Mouse (Mus musculus) heart, embryonic 12.5 days (tissue): ENCODE measurements around the gene Lcn12. TPM values are rescaled to one million over a fixed set of nuclear protein-coding genes. Genes with fewer than 3 reads are reported as not detected.

Experiments used
- ATAC-seq: fragments of 200-750 bp; cut with Nextera tagmentation; 2 replicates; pipeline ENCODE4 v1.8.0; 2017; ENCODE audit warnings: moderate TSS enrichment, moderate library complexity; ENCODE audit not compliant: insufficient number of reproducible peaks, low FRiP score
- H3K27ac ChIP-seq: fragments of 300-500 bp; sonication (generic); 2 replicates; pipeline ENCODE4 v1.5.1; 2016; ENCODE audit warnings: mild to moderate bottlenecking, moderate library complexity; ENCODE audit not compliant: poor library complexity, severe bottlenecking
- H3K27me3 ChIP-seq: fragments of 300-500 bp; sonication (generic); replicated peaks from 2 replicates; pipeline ENCODE4 v1.6.1; 2016; ENCODE audit warnings: mild to moderate bottlenecking, moderate library complexity
- H3K36me3 ChIP-seq: fragments of 300-500 bp; sonication (generic); 2 replicates; pipeline ENCODE4 v1.6.1; 2016; ENCODE audit warnings: mild to moderate bottlenecking, moderate library complexity
- H3K4me1 ChIP-seq: fragments of 300-500 bp; sonication (generic); replicated peaks from 2 replicates; pipeline ENCODE4 v1.6.1; 2016; ENCODE audit warnings: mild to moderate bottlenecking
- H3K4me2 ChIP-seq: fragments of 300-500 bp; sonication (generic); 2 replicates; pipeline ENCODE4 v1.6.1; 2016; ENCODE audit warnings: mild to moderate bottlenecking, moderate library complexity
- H3K4me3 ChIP-seq: fragments of 300-500 bp; sonication (generic); 2 replicates; pipeline ENCODE4 v1.5.1; 2016; ENCODE audit warnings: mild to moderate bottlenecking
- H3K9ac ChIP-seq: fragments of 300-500 bp; sonication (generic); 2 replicates; pipeline ENCODE4 v1.6.1; 2016; ENCODE audit warnings: mild to moderate bottlenecking, moderate library complexity
- H3K9me3 ChIP-seq: fragments of 300-500 bp; sonication (generic); replicated peaks from 2 replicates; pipeline ENCODE4 v1.6.1; 2016; ENCODE audit warnings: mild to moderate bottlenecking, moderate library complexity
- WGBS: fragments of 180-500 bp; shearing (Covaris S2); methylation state at CpG from one replicate; pipeline ENCODE4 v1.1.7; 2016; 5-methylcytosine and 5-hydroxymethylcytosine counted together
- polyA plus RNA-seq: library from polyadenylated mRNA; unstranded; fragments of >200 nt; fragmentation: Nextera tagmentation; extraction: Ambion mirVana; gene quantifications from 2 replicates; pipeline ENCODE4 v1.2.1, GENCODE M21; 2016

Gene Lcn12
- polyA plus RNA-seq, 1 experiment from 2014 or later: not detected

DNA sequence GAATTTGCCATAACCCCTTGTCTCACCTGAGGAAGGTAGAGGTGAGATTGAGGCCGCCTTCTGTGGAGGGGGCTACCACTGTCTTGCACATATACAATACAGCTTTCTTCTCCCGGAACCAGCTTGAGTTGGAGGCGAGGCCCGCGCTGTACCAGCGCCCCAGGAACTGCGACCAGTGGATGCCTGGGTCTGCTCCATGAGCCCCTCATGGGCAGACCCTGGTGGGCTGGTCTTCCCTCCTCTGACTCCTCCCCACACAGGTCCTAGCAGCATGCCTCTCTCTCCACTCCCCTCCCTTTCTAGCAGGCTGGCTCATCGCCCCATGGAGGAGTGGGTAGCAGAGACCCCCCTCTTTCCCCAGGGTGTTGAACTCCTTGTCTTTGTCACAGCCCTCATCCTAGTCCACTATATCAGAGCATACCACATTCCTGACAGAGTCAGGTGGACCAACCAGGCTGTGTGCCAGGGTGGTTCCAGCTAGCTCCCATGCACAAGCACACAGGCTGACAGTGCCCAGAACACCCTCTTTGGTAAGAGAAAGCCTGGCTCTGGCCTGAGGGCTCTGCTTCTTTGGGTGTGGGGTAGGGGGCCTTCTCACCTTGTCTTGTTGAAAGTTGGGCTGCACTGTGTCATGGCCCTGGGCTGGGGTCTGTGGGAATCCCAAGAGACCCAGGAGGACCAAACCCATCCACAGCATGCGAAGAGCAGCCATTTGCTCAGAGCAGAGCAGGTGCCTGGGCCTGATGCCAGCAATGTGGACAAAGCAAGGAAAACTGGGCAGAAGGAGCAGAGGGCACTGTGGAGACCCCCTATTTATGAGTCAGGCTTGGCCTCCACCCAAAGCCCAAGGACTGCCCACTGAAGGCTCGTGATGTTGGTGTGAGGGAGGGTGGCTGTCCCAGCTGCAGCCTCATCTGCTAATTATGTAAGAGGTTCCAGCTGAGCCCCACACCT lies 24.5 kb downstream of the Lcn12 start:
- Histone ChIP-seq H3K27me3 (no peaks in the 10 kb centered on the region), H3K4me3 (no peak overlapping the region), H3K27ac (no peak overlapping the region), H3K9me3 (no peaks in the 10 kb centered on the region), H3K4me1 (peaks cover 32% of the 10 kb centered on the region), H3K9ac (no peak overlapping the region), H3K36me3 (no peaks in the 10 kb centered on the region), H3K4me2 (no peak overlapping the region)
- ATAC-seq: peak; percentile 25; the same call in 1 of the 2 replicates
- 72% methylated on average over 10 of the region's 10 CpGs for WGBS

DNA sequence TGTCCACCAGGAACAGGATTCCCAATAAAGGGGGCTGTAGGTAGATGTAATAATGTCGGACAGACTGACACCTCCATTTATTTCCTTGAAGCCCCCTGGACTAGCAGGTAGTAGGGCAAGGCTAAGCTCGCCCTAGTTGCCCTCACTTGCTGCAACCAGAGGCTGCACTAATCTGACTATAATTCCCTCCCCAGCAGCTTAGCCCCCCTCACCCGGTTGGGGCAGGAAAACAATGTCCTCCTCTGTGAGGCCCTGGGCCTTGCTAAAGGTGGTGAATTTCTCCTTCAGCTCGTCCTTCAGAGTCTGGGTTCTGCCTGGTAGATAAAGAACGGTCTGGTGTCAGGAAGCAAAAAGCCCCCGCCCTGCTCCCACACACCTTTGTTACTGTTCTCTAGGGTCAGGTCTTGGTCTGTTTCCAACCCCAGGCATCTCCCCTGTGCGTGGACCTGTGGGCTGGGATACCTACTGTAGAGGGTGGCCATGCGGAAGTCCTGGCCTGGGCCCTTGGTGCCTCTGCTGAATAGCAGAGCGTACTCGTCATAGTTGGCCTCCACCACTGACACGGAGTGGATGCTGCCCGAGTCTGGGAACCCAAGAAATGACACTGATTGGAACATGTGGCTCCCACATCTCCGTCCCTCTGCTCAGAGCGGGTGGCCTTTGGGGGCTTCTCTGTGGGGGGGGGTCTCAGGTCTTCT lies 26.0 kb downstream of the Lcn12 start:
- Histone ChIP-seq H3K27ac (no peak overlapping the region), H3K9me3 (no peaks in the 10 kb centered on the region), H3K4me3 (no peak overlapping the region), H3K36me3 (no peaks in the 10 kb centered on the region), H3K4me2 (no peak overlapping the region), H3K27me3 (no peaks in the 10 kb centered on the region), H3K4me1 (peaks cover 29% of the 10 kb centered on the region), H3K9ac (no peak overlapping the region)
- WGBS: 63% methylated on average over 14 of the region's 14 CpGs
- no peak for ATAC-seq

DNA sequence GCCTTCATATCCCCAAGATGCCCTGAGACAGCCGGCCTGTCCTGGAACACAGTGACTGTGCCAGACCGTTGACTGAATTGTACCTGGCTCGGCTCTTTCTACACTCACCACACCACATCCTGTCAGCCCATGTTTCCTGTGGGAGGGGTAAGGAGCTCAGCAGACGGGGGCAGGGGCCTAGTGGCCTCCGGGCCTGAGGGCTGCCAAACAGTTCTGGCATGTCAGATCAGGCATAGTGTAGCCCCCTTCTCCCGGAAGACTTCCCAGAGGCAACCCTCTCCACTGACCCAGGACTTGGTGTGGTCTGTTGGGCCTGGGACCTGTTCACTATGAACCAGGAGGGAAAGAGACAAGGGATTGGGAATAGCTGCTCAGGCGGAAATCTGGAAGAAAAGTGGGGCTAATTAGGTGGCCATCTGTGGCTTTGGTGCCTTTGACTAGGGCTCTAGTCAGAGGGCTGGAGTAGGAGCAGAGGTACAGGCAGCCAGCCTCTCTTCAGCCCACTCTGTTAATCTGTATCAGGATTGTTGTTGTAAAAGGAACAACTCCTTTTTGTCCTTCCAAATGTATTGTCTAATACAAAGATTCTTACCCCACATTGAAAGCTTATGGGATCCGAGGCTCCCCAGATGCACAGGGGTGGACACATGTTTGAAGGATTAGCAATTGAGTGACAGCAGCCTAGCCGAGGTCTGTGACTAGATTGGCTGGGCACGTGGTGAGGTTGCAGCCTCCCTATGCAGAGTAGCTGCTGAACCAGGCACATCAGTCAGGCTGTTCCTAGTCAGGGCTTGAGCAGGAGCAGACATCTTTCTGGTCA lies 27.7 kb downstream of the Lcn12 start:
- H3K4me3 ChIP-seq: no peak overlapping the region
- ATAC-seq: no peak
- no peaks in the 10 kb centered on the region for H3K9me3 ChIP-seq
- no peak overlapping the region for H3K4me2 ChIP-seq
- no peak overlapping the region for H3K27ac ChIP-seq
- peaks cover 34% of the 10 kb centered on the region for H3K4me1 ChIP-seq
- H3K36me3 ChIP-seq: no peaks in the 10 kb centered on the region
- no peak overlapping the region for H3K9ac ChIP-seq
- H3K27me3 ChIP-seq: no peaks in the 10 kb centered on the region
- WGBS: 45% methylated on average over 10 of the region's 10 CpGs

DNA sequence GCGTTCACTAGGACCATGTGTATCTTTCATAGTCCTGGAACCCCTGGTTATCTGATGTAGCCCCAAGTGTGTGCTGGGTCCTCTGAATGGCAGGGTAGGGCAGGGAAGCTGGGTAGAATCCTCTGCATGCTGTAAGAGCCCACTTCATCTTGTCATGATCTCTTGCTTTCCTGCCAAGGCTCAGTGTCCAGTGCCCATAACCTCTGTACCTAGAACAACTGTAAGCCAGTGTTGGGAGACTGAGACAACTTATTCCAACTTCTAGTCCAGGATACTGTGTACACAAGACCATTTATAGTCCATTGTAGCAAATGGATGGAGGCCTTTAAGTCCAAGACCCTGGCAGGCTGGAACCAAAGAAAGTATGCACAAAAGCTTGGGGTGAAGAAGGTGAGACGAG lies 28.5 kb downstream of the Lcn12 start:
- H3K36me3 ChIP-seq: no peaks in the 10 kb centered on the region
- H3K9me3 ChIP-seq: no peaks in the 10 kb centered on the region
- ATAC-seq: no peak
- H3K4me1 ChIP-seq: peaks cover 36% of the 10 kb centered on the region
- H3K27me3 ChIP-seq: no peaks in the 10 kb centered on the region
- H3K27ac ChIP-seq: no peak overlapping the region
- no peak overlapping the region for H3K9ac ChIP-seq
- 81% methylated on average over 2 of the region's 2 CpGs for WGBS
- H3K4me3 ChIP-seq: no peak overlapping the region
- no peak overlapping the region for H3K4me2 ChIP-seq

DNA sequence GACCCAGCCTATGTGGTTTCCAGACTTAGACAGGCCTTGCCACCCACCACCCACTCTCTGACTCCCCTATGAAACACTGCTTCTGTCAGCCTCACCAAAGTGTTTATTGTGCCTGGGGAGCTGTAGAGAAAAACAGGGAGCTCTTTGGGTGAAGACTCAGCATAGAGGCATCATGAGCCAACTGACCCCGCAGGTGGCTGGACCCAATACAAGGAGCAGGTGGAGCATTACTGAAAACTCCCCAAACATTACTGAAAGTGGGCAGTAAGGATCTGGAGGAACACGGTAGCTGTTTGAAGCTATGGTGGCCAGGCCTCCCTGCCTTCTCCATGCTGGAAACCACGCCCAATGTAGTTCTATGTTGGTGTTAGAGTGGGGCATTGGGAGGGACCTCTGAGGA lies 30.1 kb downstream of the Lcn12 start:
- no peak overlapping the region for H3K9ac ChIP-seq
- WGBS: 72% methylated on average over 3 of the region's 3 CpGs
- no peak overlapping the region for H3K4me2 ChIP-seq
- no peak overlapping the region for H3K27ac ChIP-seq
- peaks cover 38% of the 10 kb centered on the region for H3K4me1 ChIP-seq
- no peaks in the 10 kb centered on the region for H3K27me3 ChIP-seq
- 0 out of 2 replicates have a peak, but pooled peaks cover under 1% of the 10 kb centered on the region for H3K36me3 ChIP-seq
- H3K4me3 ChIP-seq: no peak overlapping the region
- no peaks in the 10 kb centered on the region for H3K9me3 ChIP-seq
- no peak for ATAC-seq

DNA sequence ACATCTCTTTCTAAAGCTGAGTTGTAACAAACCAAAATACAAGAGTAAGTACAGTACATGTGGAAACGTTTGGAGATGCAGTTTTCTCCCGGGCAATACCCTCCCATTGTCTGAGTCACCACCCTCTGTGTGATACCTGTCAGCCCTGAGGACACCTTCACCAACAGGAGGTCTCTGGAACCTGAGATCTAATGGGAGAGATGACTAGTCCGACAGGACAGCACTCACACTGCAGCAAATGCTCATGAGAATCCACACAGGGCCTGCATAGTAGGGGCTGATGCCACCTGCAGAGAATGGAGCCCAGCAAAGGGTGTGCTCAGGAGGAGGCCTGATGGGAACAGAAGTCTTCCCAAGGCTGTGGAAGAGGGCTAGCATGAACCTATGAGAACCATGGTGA lies 32.3 kb downstream of the Lcn12 start:
- ATAC-seq: no peak
- Histone ChIP-seq H3K9me3 (no peaks in the 10 kb centered on the region), H3K4me1 (peaks cover 25% of the 10 kb centered on the region), H3K27me3 (no peaks in the 10 kb centered on the region), H3K4me3 (peak overlapping the region; percentile 72), H3K27ac (peak overlapping the region; percentile 46; the same call in 1 of the 2 replicates), H3K36me3 (peaks cover 7% of the 10 kb centered on the region; the same call in 1 of the 2 replicates), H3K9ac (peak overlapping the region; percentile 12; the same call in 1 of the 2 replicates), H3K4me2 (peak overlapping the region; percentile 88)
- 25% methylated on average over 3 of the region's 3 CpGs for whole genome bisulfite sequencing

DNA sequence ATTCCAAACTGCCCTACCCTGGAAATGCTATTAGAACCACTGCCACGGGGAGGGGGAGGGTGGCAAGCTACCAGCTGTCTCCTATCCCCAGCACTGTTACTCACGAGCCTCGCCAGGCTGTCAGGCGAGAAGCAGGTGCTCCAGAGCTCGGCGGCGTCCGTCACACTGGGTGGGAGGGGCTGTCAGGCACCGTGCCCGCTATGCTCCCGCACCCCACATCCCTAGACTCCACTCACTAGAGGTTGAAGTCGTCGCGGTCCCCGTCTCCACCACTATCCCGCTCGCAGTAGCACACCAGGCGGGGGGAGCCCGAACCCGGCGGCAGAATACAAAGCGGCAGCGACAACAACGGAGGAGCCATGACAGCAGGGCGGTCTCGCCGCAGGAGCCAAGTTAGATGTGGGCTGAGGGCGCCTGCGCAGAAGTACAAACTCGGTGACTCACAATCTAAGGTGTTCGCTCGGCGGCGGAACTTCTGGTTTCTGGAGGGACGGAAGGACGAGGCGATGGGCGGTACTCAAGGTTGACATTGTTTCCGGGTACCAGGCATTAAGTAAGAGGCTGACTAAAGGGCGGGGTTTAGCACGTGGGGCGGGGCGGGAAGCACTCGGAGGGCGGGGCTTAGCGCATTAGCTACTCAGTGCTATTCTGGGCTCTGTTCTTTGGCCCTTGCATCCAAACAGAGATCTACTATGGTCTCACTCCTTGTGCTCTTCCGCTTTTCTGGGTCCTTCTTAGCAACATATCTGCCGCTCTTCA lies 33.0 kb downstream of the Lcn12 start, which contains the start of gene Paxx:
Gene Paxx, minus strand, starts transcription at position 544 of the 759 bp plus-strand sequence.
- no peaks in the 10 kb centered on the region for H3K9me3 ChIP-seq
- H3K27me3 ChIP-seq: no peaks in the 10 kb centered on the region
- under 1% methylated on average over 48 of the region's 48 CpGs for WGBS
- H3K36me3 ChIP-seq: peaks cover 7% of the 10 kb centered on the region; the same call in 1 of the 2 replicates
- ATAC-seq: peak; percentile 91
- peak within 1 kb of the TSS; percentile 88 for H3K4me2 ChIP-seq
- peak within 1 kb of the TSS; percentile 72 for H3K4me3 ChIP-seq
- H3K4me1 ChIP-seq: peaks cover 26% of the 10 kb centered on the region
- H3K9ac ChIP-seq: peak within 1 kb of the TSS; percentile 79
- H3K27ac ChIP-seq: peak within 1 kb of the TSS; percentile 83

DNA sequence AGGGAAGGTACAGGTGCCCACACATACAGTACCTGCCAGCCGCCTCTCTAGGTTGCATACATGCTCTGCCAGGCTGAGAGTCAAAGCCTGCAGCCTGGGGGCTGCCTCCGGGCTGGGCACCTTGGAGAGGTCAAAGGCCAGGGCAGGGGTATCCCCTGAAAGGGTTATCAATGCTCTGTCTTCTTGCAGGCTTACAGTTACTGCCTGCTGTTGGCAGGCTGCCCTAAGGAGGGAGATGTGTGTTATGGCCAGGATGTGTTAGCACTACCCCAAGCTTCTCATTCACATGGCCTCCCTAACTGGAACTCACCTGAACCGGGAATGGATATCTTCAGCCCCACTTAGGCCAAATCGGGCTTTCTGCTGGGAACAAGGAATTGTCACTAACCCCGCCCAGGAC lies 33.6 kb downstream of the Lcn12 start:
- 36% methylated on average over 5 of the region's 5 CpGs for WGBS
- peak overlapping the region; percentile 83; the same call in 1 of the 2 replicates for H3K27ac ChIP-seq
- H3K27me3 ChIP-seq: no peaks in the 10 kb centered on the region
- H3K9me3 ChIP-seq: no peaks in the 10 kb centered on the region
- H3K4me2 ChIP-seq: peak overlapping the region; percentile 88
- peak overlapping the region; percentile 72 for H3K4me3 ChIP-seq
- peak overlapping the region; percentile 79 for H3K9ac ChIP-seq
- H3K36me3 ChIP-seq: peaks cover 7% of the 10 kb centered on the region; the same call in 1 of the 2 replicates
- peak; percentile 13 for ATAC-seq
- peaks cover 23% of the 10 kb centered on the region for H3K4me1 ChIP-seq

DNA sequence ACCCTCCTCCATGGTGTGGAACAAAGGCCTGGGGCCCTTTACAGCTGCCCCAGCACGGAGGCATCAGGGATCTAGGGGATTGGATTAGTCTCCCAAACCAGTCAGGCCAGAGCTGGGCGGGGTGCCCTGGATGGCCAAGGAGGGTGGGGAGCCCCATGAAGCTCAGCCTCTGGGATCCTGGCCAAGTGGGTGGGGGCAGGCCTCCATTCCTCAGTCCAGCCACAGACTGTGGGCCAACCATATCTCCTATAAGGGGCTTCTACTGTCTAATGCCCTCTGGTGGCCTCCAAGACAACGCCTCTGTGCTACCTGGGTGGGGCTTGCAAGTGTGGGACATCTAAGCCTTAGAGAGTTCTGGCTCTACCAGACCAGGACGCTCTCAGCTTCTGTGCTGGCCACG lies 34.8 kb downstream of the Lcn12 start:
- no peak overlapping the region for H3K4me3 ChIP-seq
- H3K4me1 ChIP-seq: peaks cover 23% of the 10 kb centered on the region
- no peak overlapping the region for H3K4me2 ChIP-seq
- H3K9me3 ChIP-seq: no peaks in the 10 kb centered on the region
- no peak overlapping the region for H3K27ac ChIP-seq
- no peak for ATAC-seq
- H3K27me3 ChIP-seq: no peaks in the 10 kb centered on the region
- H3K9ac ChIP-seq: no peak overlapping the region
- 81% methylated on average over 5 of the region's 5 CpGs for WGBS
- H3K36me3 ChIP-seq: peaks cover 7% of the 10 kb centered on the region; the same call in 1 of the 2 replicates
